Mouse (Mus musculus) heart, adult 2 months (tissue): ENCODE results near the gene Fat3.

ENCODE experiments used
- CTCF ChIP-seq: fragments of 200-600 bp; IDR thresholded peaks from 2 replicates; pipeline ENCODE4 v1.8.1; 2022; ENCODE audit warnings: antibody characterized with exemption, mild to moderate bottlenecking, moderate library complexity
- POLR2A ChIP-seq: fragments of 200-500 bp; IDR thresholded peaks from 2 replicates; pipeline ENCODE4 v1.6.1; 2011; ENCODE audit warnings: mild to moderate bottlenecking, low read depth, low read length, control low read depth; ENCODE audit not compliant: insufficient read depth

GRCm38 (mm10) chr9:16212628-16213027 lies 288.5 kb downstream of the Fat3 start:
- TF ChIP-seq POLR2A (no peak), CTCF (no peak)
